Comparison of ENCODE assay signal across 11 mouse cellular contexts in genomic region chr5:125488116-125488455, GRCm38 (mm10). TPM values are rescaled to one million over a fixed set of nuclear protein-coding genes. Genes with fewer than 3 reads are reported as not detected.
DNase-seq lines count a peak whose midpoint lies in the region; ATAC-seq and TF ChIP-seq lines count a peak whose summit lies in the region.
"Had no signal": no experiment of that assay in that cellular context is flagged by ENCODE, and none has a peak within 500 bp of the region (broad histone marks: within the 10 kb centered on the region; RNA-seq: fewer than 3 reads in every experiment).

No protein-coding gene starts in this region.

- no peak overlapping the region for H3K4me3 ChIP-seq in forebrain, embryonic 13.5 days
- H3K4me3 ChIP-seq in forebrain, embryonic 11.5 days (ENCODE audit: low read depth, low read length) = no peak overlapping the region
- H3K4me3 ChIP-seq in intestine, embryonic 16.5 days (ENCODE audit: low read length) = no peak overlapping the region
- no peak overlapping the region for H3K4me3 ChIP-seq in stomach, postnatal 0 days (ENCODE audit: low read depth, low read length)

- no peak overlapping the region for H3K4me2 ChIP-seq in forebrain, embryonic 13.5 days
- no peak overlapping the region for H3K4me2 ChIP-seq in forebrain, embryonic 11.5 days (ENCODE audit: low read depth, low read length, severe bottlenecking)
- no peak overlapping the region for H3K4me2 ChIP-seq in intestine, embryonic 16.5 days (ENCODE audit: low read depth, low read length)
- H3K4me2 ChIP-seq in stomach, postnatal 0 days (replicated peaks; ENCODE audit: low read depth) = no peak overlapping the region

- no peak for DNase-seq in forebrain, embryonic 11.5 days (ENCODE audit: low spot score)
- DNase-seq in thymus, postnatal 0 days (ENCODE audit: low spot score) = peak; percentile 21
- DNase-seq in thymus, postnatal 36 days = no peak
- peak; percentile 41 for DNase-seq in stomach, postnatal 0 days (ENCODE audit: low spot score)
- DNase-seq in lung, adult 18-20 months = no peak
- no peak for DNase-seq in gastrocnemius, adult 8-10 months (ENCODE audit: low spot score in 2 of 2)

- ATAC-seq in forebrain, embryonic 13.5 days = no peak
- ATAC-seq in forebrain, embryonic 11.5 days (replicated peaks; ENCODE audit: low FRiP score) = no peak
- ATAC-seq in intestine, embryonic 16.5 days = peak; percentile 42; the same call in 1 of the 2 replicates
- ATAC-seq in stomach, postnatal 0 days (ENCODE audit: low FRiP score, low TSS enrichment) = peak; percentile 46; the same call in 1 of the 2 replicates

- TF ChIP-seq EP300 in stomach, postnatal 0 days (optimal IDR thresholded peaks at IDR 0.05) = no peak

- 73% methylated on average over 4 of the region's 4 CpGs for WGBS in forebrain, embryonic 13.5 days
- WGBS in forebrain, embryonic 11.5 days = 82% methylated on average over 4 of the region's 4 CpGs
- 52% methylated on average over 4 of the region's 4 CpGs for WGBS in intestine, embryonic 16.5 days
- WGBS in stomach, postnatal 0 days = 41% methylated on average over 4 of the region's 4 CpGs

- TF ChIP-seq CTCF in stomach, postnatal 0 days (IDR thresholded peaks at IDR 0.05; ENCODE audit: low read depth) = peak; percentile 69

- no peak overlapping the region for H3K9ac ChIP-seq in forebrain, embryonic 13.5 days
- H3K9ac ChIP-seq in forebrain, embryonic 11.5 days (ENCODE audit: low read length) = no peak overlapping the region
- no peak overlapping the region for H3K9ac ChIP-seq in intestine, embryonic 16.5 days (ENCODE audit: low read depth, low read length)
- no peak overlapping the region for H3K9ac ChIP-seq in stomach, postnatal 0 days (ENCODE audit: low read length)

- H3K9me3 ChIP-seq in forebrain, embryonic 13.5 days (replicated peaks) = no peaks in the 10 kb centered on the region
- no peaks in the 10 kb centered on the region for H3K9me3 ChIP-seq in forebrain, embryonic 11.5 days (ENCODE audit: control insufficient read depth, low read length)
- H3K9me3 ChIP-seq in intestine, embryonic 16.5 days (ENCODE audit: control insufficient read depth, low read length) = no peaks in the 10 kb centered on the region
- no peaks in the 10 kb centered on the region for H3K9me3 ChIP-seq in stomach, postnatal 0 days (ENCODE audit: control insufficient read depth, low read length)
- H3K9me3 ChIP-seq: G1E had no signal

- H3K27ac ChIP-seq in forebrain, embryonic 13.5 days = peak overlapping the region; percentile 49
- no peak overlapping the region for H3K27ac ChIP-seq in forebrain, embryonic 11.5 days (ENCODE audit: low read depth, low read length)
- H3K27ac ChIP-seq in intestine, embryonic 16.5 days (ENCODE audit: low read length) = no peak overlapping the region
- H3K27ac ChIP-seq in stomach, postnatal 0 days (replicated peaks) = no peak overlapping the region

- peaks cover 13% of the 10 kb centered on the region for H3K4me1 ChIP-seq in forebrain, embryonic 13.5 days
- no peaks in the 10 kb centered on the region for H3K4me1 ChIP-seq in forebrain, embryonic 11.5 days (replicated peaks; ENCODE audit: control insufficient read depth, insufficient read depth, low read length)
- no peaks in the 10 kb centered on the region for H3K4me1 ChIP-seq in intestine, embryonic 16.5 days (ENCODE audit: control insufficient read depth, insufficient read depth, low read length)
- H3K4me1 ChIP-seq in stomach, postnatal 0 days (replicated peaks; ENCODE audit: control insufficient read depth, insufficient read depth) = no peaks in the 10 kb centered on the region

- H3K27me3 ChIP-seq in forebrain, embryonic 13.5 days = no peaks in the 10 kb centered on the region
- no peaks in the 10 kb centered on the region for H3K27me3 ChIP-seq in forebrain, embryonic 11.5 days (ENCODE audit: control insufficient read depth, insufficient read depth, low read length)
- no peaks in the 10 kb centered on the region for H3K27me3 ChIP-seq in intestine, embryonic 16.5 days (replicated peaks; ENCODE audit: control insufficient read depth, insufficient read depth, low read length)
- no peaks in the 10 kb centered on the region for H3K27me3 ChIP-seq in stomach, postnatal 0 days (ENCODE audit: control insufficient read depth, insufficient read depth, low read length)

- H3K36me3 ChIP-seq in forebrain, embryonic 13.5 days (ENCODE audit: poor library complexity, severe bottlenecking) = peaks cover 65% of the 10 kb centered on the region
- peaks cover 2% of the 10 kb centered on the region; the same call in 1 of the 2 replicates for H3K36me3 ChIP-seq in forebrain, embryonic 11.5 days (ENCODE audit: control insufficient read depth, insufficient read depth, low read length)
- H3K36me3 ChIP-seq in intestine, embryonic 16.5 days (ENCODE audit: control insufficient read depth, insufficient read depth, low read length) = peaks cover 8% of the 10 kb centered on the region
- H3K36me3 ChIP-seq in stomach, postnatal 0 days (ENCODE audit: control insufficient read depth, insufficient read depth, low read length) = peaks cover 7% of the 10 kb centered on the region; the same call in 1 of the 2 replicates

RNA-seq across cellular contexts. Expression of gene Aacs, which starts 12.5 kb away (rescaled TPM):
- 53.7 and 54.6 TPM in 2 replicates for polyA plus RNA-seq in forebrain, embryonic 13.5 days (2015; fragmentation: Nextera tagmentation; extraction: Ambion mirVana)
- 55.4 and 56.6 TPM in 2 replicates for polyA plus RNA-seq in forebrain, embryonic 11.5 days (2014; fragmentation: Nextera tagmentation; extraction: Ambion mirVana)
- 31.3 and 32.7 TPM in 2 replicates for polyA plus RNA-seq in thymus, postnatal 0 days (2015; fragmentation: Nextera tagmentation; extraction: Ambion mirVana)
- polyA plus RNA-seq in intestine, embryonic 16.5 days (2015; fragmentation: Nextera tagmentation; extraction: Ambion mirVana) = 81.3 and 83.5 TPM in 2 replicates
- 39.7 and 41.4 TPM in 2 replicates for polyA plus RNA-seq in stomach, postnatal 0 days (2015; fragmentation: Nextera tagmentation; extraction: Ambion mirVana)
- total RNA-seq in gastrocnemius, adult 8-10 months (2022) = 1 to 10 TPM; 1.9 to 5.4 (median 4.8) TPM

RNA-seq across cellular contexts. Expression of gene Tmem132b, which starts 43.5 kb away (rescaled TPM):
- polyA plus RNA-seq in forebrain, embryonic 13.5 days (2015; fragmentation: Nextera tagmentation; extraction: Ambion mirVana) = 2.1 TPM in 2 replicates
- 0.67 and 1.0 TPM in 2 replicates for polyA plus RNA-seq in forebrain, embryonic 11.5 days (2014; fragmentation: Nextera tagmentation; extraction: Ambion mirVana)
- polyA plus RNA-seq in thymus, postnatal 0 days (2015; fragmentation: Nextera tagmentation; extraction: Ambion mirVana) = 0.04 TPM in 1 of 2 replicates, not detected in the other
- 0.11 and 0.16 TPM in 2 replicates for polyA plus RNA-seq in intestine, embryonic 16.5 days (2015; fragmentation: Nextera tagmentation; extraction: Ambion mirVana)
- 0.21 and 0.30 TPM in 2 replicates for polyA plus RNA-seq in stomach, postnatal 0 days (2015; fragmentation: Nextera tagmentation; extraction: Ambion mirVana)
- 1 to 10 TPM; 2.6 to 7.0 (median 4.5) TPM for total RNA-seq in gastrocnemius, adult 8-10 months (2022)
- polyA plus RNA-seq: G1E; heart, embryonic 16.5 days; lung, embryonic 16.5 days had no signal

RNA-seq across cellular contexts. Expression of gene Bri3bp, which starts 46.7 kb away (rescaled TPM):
- 33.6 and 37.6 TPM in 2 replicates for polyA plus RNA-seq in forebrain, embryonic 13.5 days (2015; fragmentation: Nextera tagmentation; extraction: Ambion mirVana)
- 44.1 TPM in 2 replicates for polyA plus RNA-seq in forebrain, embryonic 11.5 days (2014; fragmentation: Nextera tagmentation; extraction: Ambion mirVana)
- polyA plus RNA-seq in thymus, postnatal 0 days (2015; fragmentation: Nextera tagmentation; extraction: Ambion mirVana) = 37.3 and 42.5 TPM in 2 replicates
- polyA plus RNA-seq in intestine, embryonic 16.5 days (2015; fragmentation: Nextera tagmentation; extraction: Ambion mirVana) = 58.2 and 58.3 TPM in 2 replicates
- 25.3 and 27.9 TPM in 2 replicates for polyA plus RNA-seq in stomach, postnatal 0 days (2015; fragmentation: Nextera tagmentation; extraction: Ambion mirVana)
- 1 to 10 TPM; 3.0 to 4.6 (median 4.1) TPM for total RNA-seq in gastrocnemius, adult 8-10 months (2022)

RNA-seq across cellular contexts. Expression of gene Dhx37, which starts 54.2 kb away (rescaled TPM):
- polyA plus RNA-seq in forebrain, embryonic 13.5 days (2015; fragmentation: Nextera tagmentation; extraction: Ambion mirVana) = 10.2 and 12.3 TPM in 2 replicates
- polyA plus RNA-seq in forebrain, embryonic 11.5 days (2014; fragmentation: Nextera tagmentation; extraction: Ambion mirVana) = 15.7 and 16.4 TPM in 2 replicates
- 8.1 and 8.2 TPM in 2 replicates for polyA plus RNA-seq in thymus, postnatal 0 days (2015; fragmentation: Nextera tagmentation; extraction: Ambion mirVana)
- 8.3 and 10.2 TPM in 2 replicates for polyA plus RNA-seq in intestine, embryonic 16.5 days (2015; fragmentation: Nextera tagmentation; extraction: Ambion mirVana)
- 3.3 and 4.5 TPM in 2 replicates for polyA plus RNA-seq in stomach, postnatal 0 days (2015; fragmentation: Nextera tagmentation; extraction: Ambion mirVana)
- total RNA-seq in gastrocnemius, adult 8-10 months (2022) = 1 to 10 TPM; 4.4 to 5.1 (median 4.8) TPM

Comparison
In these comparisons a context has a peak if more than half of its experiments do, and no peak if none do; other contexts are left out.
1. DNase-seq: peak in thymus, postnatal 0 days (single experiment) and stomach, postnatal 0 days (single experiment); none in forebrain, embryonic 11.5 days (single experiment), thymus, postnatal 36 days (0 of 2), lung, adult 18-20 months (0 of 2) and gastrocnemius, adult 8-10 months (0 of 2).
2. ATAC-seq: peak in intestine, embryonic 16.5 days (single experiment) and stomach, postnatal 0 days (single experiment); none in forebrain, embryonic 13.5 days (single experiment) and forebrain, embryonic 11.5 days (single experiment).